Mouse (Mus musculus): Measurements from ENCODE around the gene Coa3. TPM values are rescaled to one million over a fixed set of nuclear protein-coding genes. Genes with fewer than 3 reads are reported as not detected.

Gene Coa3
- total RNA-seq (2023), result 26.4 TPM

GRCm38 (mm10) chr11:101278223-101279192 lies at the start of gene Coa3, which contains the start of gene Cntd1:
Coa3 (minus strand) TSS chr11:101279114.
Cntd1 (plus strand) TSS chr11:101279012.

GRCm38 (mm10) chr11:101324763-101325162 lies 45.8 kb upstream of the Coa3 start, which contains the start of gene Aoc2:
Aoc2 (plus strand) TSS chr11:101325063.

GRCm38 (mm10) chr11:101315665-101316500 lies 37.0 kb upstream of the Coa3 start, which contains the start of gene Psme3:
Psme3 (plus strand) TSS chr11:101316213.

GRCm38 (mm10) chr11:101302004-101302798 lies 23.3 kb upstream of the Coa3 start, which contains the start of gene Becn1:
Becn1 (minus strand) TSS chr11:101302286.

GRCm38 (mm10) chr11:101259948-101260825 lies 18.7 kb downstream of the Coa3 start, which contains the start of gene Wnk4:
Wnk4 (plus strand) TSS chr11:101260567.

GRCm38 (mm10) chr11:101253613-101254389 lies 25.1 kb downstream of the Coa3 start, which contains the start of gene Vps25:
Vps25 (plus strand) TSS chr11:101253707.

GRCm38 (mm10) chr11:101245855-101246701 lies 32.8 kb downstream of the Coa3 start, which contains the start of gene Ramp2:
Ramp2 (plus strand) TSS chr11:101246028.

Other genes with a start within 250 kb of the Coa3 start
- gene Naglu, start 209.1 kb downstream of the Coa3 start, total RNA-seq (2023), result 9.6 TPM
- gene Hsd17b1, start 200.7 kb downstream of the Coa3 start, total RNA-seq (2023), result 2.8 TPM
- gene Coasy, start 196.5 kb downstream of the Coa3 start, total RNA-seq (2023), result 11.5 TPM
- gene Mlx, start 191.8 kb downstream of the Coa3 start, total RNA-seq (2023), result 47.4 TPM
- gene Psmc3ip, start 183.7 kb downstream of the Coa3 start, total RNA-seq (2023), result 3.9 TPM
- gene Retreg3, start 159.2 kb downstream of the Coa3 start, total RNA-seq (2023), result 86.7 TPM
- 15.4 TPM for gene Tubg1, start 159.2 kb downstream of the Coa3 start, total RNA-seq (2023)
- gene Tubg2, start 123.2 kb downstream of the Coa3 start, total RNA-seq (2023), result 0.98 TPM
- 0.38 TPM for gene Cntnap1, start 108.6 kb downstream of the Coa3 start, total RNA-seq (2023)
- 0.56 TPM for gene Plekhh3, start 107.8 kb downstream of the Coa3 start, total RNA-seq (2023)
- gene Ccr10, start 103.7 kb downstream of the Coa3 start, total RNA-seq (2023), result not detected
- gene Ezh1, start 52.7 kb downstream of the Coa3 start, total RNA-seq (2023), result 91.5 TPM
- gene Ramp2, start 33.1 kb downstream of the Coa3 start, total RNA-seq (2023), result 0.92 TPM
- 65.9 TPM for gene Vps25, start 25.4 kb downstream of the Coa3 start, total RNA-seq (2023)
- 2.5 TPM for gene Wnk4, start 18.5 kb downstream of the Coa3 start, total RNA-seq (2023)
- gene Cntd1, start 102 bp downstream of the Coa3 start, total RNA-seq (2023), result not detected
- 187 TPM for gene Becn1, start 23.2 kb upstream of the Coa3 start, total RNA-seq (2023)
- gene Psme3, start 37.1 kb upstream of the Coa3 start, total RNA-seq (2023), result 128 TPM
- 22.4 TPM for gene Aoc2, start 45.9 kb upstream of the Coa3 start, total RNA-seq (2023)
- 0.68 TPM for gene Aoc3, start 51.5 kb upstream of the Coa3 start, total RNA-seq (2023)
- not detected for gene G6pc, start 88.4 kb upstream of the Coa3 start, total RNA-seq (2023)
- 21.6 TPM for gene Aarsd1, start 138.5 kb upstream of the Coa3 start, total RNA-seq (2023)
- gene Gm27029, start 145.7 kb upstream of the Coa3 start, total RNA-seq (2023), result 3.0 TPM
- gene Rundc1, start 146.0 kb upstream of the Coa3 start, total RNA-seq (2023), result 22.3 TPM
- 5.2 TPM for gene Ptges3l, start 146.2 kb upstream of the Coa3 start, total RNA-seq (2023)
- 120 TPM for gene Rpl27, start 163.2 kb upstream of the Coa3 start, total RNA-seq (2023)
- 71.2 TPM for gene Ifi35, start 169.3 kb upstream of the Coa3 start, total RNA-seq (2023)
- gene Rnd2, start 185.9 kb upstream of the Coa3 start, total RNA-seq (2023), result 1.2 TPM
- gene Vat1, start 187.1 kb upstream of the Coa3 start, total RNA-seq (2023), result 8.6 TPM

All from CD4-positive naive resting alpha-beta T cell, adult 57 days (primary cell).